In the genomic region with DNA sequence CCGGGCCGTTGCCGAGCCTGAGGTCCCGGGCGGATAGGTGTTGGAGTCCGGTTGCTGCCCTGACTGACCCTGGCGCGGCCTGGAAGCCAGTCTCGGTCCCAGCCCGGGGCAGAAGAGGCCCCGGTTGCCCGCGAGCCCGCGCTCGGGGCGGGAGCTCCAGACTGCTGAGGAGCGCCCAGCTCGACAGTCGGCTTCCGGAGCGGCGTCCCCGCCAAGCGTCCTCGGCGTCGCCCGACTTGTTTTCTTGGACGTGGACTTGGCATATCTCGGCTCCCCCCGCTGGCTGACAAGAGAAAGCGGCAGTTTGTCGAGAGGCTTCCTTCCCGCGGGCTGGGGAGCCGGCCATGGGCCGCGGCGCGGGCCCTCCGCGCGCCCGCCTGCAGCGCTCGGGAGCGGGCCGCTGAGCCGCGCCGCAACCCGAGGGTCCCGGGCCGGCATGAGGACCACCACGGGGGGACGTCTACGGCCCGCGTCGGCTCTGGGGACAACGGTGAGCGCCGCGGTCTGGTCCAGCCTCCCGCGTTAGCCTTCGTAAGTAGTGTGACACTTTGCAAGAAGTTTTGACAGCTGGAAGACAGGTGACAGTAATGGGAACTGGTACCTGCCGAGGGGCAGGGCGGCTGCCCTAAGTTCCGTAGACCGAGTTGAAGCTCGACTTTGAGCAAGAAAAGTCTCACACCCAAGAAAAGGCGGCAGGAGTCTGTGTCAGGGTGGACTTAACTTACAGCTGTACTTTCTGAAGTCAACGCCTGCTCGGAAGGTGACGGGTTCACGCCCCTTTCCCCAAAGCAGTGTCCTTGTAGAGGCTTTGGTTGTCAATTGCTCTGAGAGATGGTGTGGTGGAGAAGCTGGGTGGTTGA, we compare ENCODE assay signal across 1 mouse cellular context.
TF ChIP-seq lines count a peak whose summit lies in the region.

No protein-coding gene starts in this region.

TF ChIP-seq in C2C12, 6 proteins besides CTCF, POLR2A, EP300 and RAD21:
- TF ChIP-seq CEBPB (IDR thresholded peaks at IDR 0.05; ENCODE audit: low read depth) = no peak
- no peak for TF ChIP-seq MYOG (IDR thresholded peaks at IDR 0.05; ENCODE audit: control insufficient read depth, extremely low read depth, insufficient read length)
- no peak for TF ChIP-seq FOSL1 (IDR thresholded peaks at IDR 0.05; ENCODE audit: insufficient read depth, low read length, poor library complexity, severe bottlenecking)
- no peak for TF ChIP-seq MYOD1 (IDR thresholded peaks at IDR 0.05; ENCODE audit: control insufficient read depth, insufficient read length, low read depth)
- no peak for TF ChIP-seq MAX (IDR thresholded peaks at IDR 0.05)
- no peak for TF ChIP-seq USF1 (IDR thresholded peaks at IDR 0.05; ENCODE audit: low read depth)
